8 mouse cellular contexts compared by ENCODE assay signal in the genomic region with DNA sequence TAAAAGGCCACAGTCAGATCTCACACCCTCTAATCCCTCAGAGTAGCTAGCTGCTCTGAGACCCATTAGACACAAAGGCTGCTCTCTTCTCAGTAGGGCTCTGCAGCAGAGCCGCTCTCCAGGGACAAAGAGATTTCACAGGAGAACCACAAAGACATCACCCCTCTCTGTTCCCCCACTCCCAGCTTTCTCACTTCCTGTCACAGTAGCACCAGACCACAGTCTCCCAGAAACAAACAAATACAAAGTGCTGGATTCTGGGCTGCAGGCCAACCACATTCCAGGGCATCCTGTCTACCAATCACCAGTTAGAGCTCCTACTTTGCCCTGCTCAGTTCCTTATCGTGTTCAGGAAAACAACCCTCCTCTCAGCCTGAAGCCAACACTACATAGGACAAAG. TPM values are rescaled to one million over a fixed set of nuclear protein-coding genes. Genes with fewer than 3 reads are reported as not detected.
DNase-seq lines count a peak whose midpoint lies in the region; ATAC-seq and TF ChIP-seq lines count a peak whose summit lies in the region.
"Had no signal": no experiment of that assay in that cellular context is flagged by ENCODE, and none has a peak within 500 bp of the region (broad histone marks: within the 10 kb centered on the region; RNA-seq: fewer than 3 reads in every experiment).

No protein-coding gene starts in this region.

- TF ChIP-seq CTCF in kidney, postnatal 0 days (IDR thresholded peaks at IDR 0.05; ENCODE audit: low read depth): no peak
- TF ChIP-seq CTCF in stomach, postnatal 0 days (IDR thresholded peaks at IDR 0.05; ENCODE audit: low read depth): no peak

- H3K4me1 ChIP-seq in brown adipose tissue, adult 24 weeks (ENCODE audit: control insufficient read depth, insufficient read depth, insufficient read length, low read length): peaks cover 46% of the 10 kb centered on the region
- H3K4me1 ChIP-seq in forebrain, embryonic 10.5 days: peaks cover 70% of the 10 kb centered on the region
- H3K4me1 ChIP-seq in heart, embryonic 12.5 days (replicated peaks): peaks cover 81% of the 10 kb centered on the region
- H3K4me1 ChIP-seq in kidney, postnatal 0 days (replicated peaks; ENCODE audit: insufficient read depth, low read length): peaks cover 72% of the 10 kb centered on the region
- peaks cover 62% of the 10 kb centered on the region for H3K4me1 ChIP-seq in limb, embryonic 15.5 days
- peaks cover 48% of the 10 kb centered on the region for H3K4me1 ChIP-seq in midbrain, embryonic 15.5 days
- peaks cover 33% of the 10 kb centered on the region for H3K4me1 ChIP-seq in stomach, postnatal 0 days (replicated peaks; ENCODE audit: control insufficient read depth, insufficient read depth)

- H3K4me2 ChIP-seq in heart, embryonic 12.5 days: peak overlapping the region; percentile 72
- peak overlapping the region; percentile 48 for H3K4me2 ChIP-seq in kidney, postnatal 0 days (ENCODE audit: low read length)
- peak overlapping the region; percentile 15 for H3K4me2 ChIP-seq in limb, embryonic 15.5 days
- peak overlapping the region; percentile 6; the same call in 1 of the 2 replicates for H3K4me2 ChIP-seq in midbrain, embryonic 15.5 days
- peak overlapping the region; percentile 55 for H3K4me2 ChIP-seq in stomach, postnatal 0 days (replicated peaks; ENCODE audit: low read depth)

- DNase-seq in forebrain, embryonic 10.5 days (ENCODE audit: extremely low spot score, low spot score): peak; percentile 65
- DNase-seq in kidney, postnatal 0 days (ENCODE audit: low spot score): peak; percentile 99
- peak; percentile 93 for DNase-seq in stomach, postnatal 0 days (ENCODE audit: low spot score)

- no peak overlapping the region for H3K4me3 ChIP-seq in brown adipose tissue, adult 24 weeks (ENCODE audit: insufficient read depth, low read depth, low read length)
- H3K4me3 ChIP-seq in forebrain, embryonic 10.5 days: peak overlapping the region; percentile 33
- peak overlapping the region; percentile 34; the same call in 1 of the 2 replicates for H3K4me3 ChIP-seq in heart, embryonic 12.5 days
- no peak overlapping the region for H3K4me3 ChIP-seq in kidney, postnatal 0 days (replicated peaks; ENCODE audit: low read depth, low read length)
- no peak overlapping the region for H3K4me3 ChIP-seq in limb, embryonic 15.5 days
- no peak overlapping the region for H3K4me3 ChIP-seq in midbrain, embryonic 15.5 days
- peak overlapping the region; percentile 20 for H3K4me3 ChIP-seq in stomach, postnatal 0 days (ENCODE audit: low read depth, low read length)

- H3K27ac ChIP-seq in brown adipose tissue, adult 24 weeks (replicated peaks; ENCODE audit: low read depth, low read length): peak overlapping the region; percentile 96
- peak overlapping the region; percentile 84 for H3K27ac ChIP-seq in forebrain, embryonic 10.5 days
- peak overlapping the region; percentile 100 for H3K27ac ChIP-seq in heart, embryonic 12.5 days (ENCODE audit: poor library complexity, severe bottlenecking)
- H3K27ac ChIP-seq in kidney, postnatal 0 days: peak overlapping the region; percentile 96
- H3K27ac ChIP-seq in limb, embryonic 15.5 days: peak overlapping the region; percentile 87
- H3K27ac ChIP-seq in midbrain, embryonic 15.5 days: peak overlapping the region; percentile 64
- H3K27ac ChIP-seq in stomach, postnatal 0 days (replicated peaks): peak overlapping the region; percentile 93
- H3K27ac ChIP-seq: macrophage had no signal

- peak; percentile 90 for ATAC-seq in heart, embryonic 12.5 days (ENCODE audit: insufficient number of reproducible peaks, low FRiP score)
- peak; percentile 93 for ATAC-seq in kidney, postnatal 0 days (replicated peaks; ENCODE audit: low FRiP score, low read depth)
- peak; percentile 89 for ATAC-seq in limb, embryonic 15.5 days (ENCODE audit: insufficient number of reproducible peaks, low FRiP score, low TSS enrichment, low read depth)
- peak; percentile 90 for ATAC-seq in midbrain, embryonic 15.5 days (replicated peaks)
- ATAC-seq in stomach, postnatal 0 days (ENCODE audit: low FRiP score, low TSS enrichment): peak; percentile 88

- H3K36me3 ChIP-seq in forebrain, embryonic 10.5 days (replicated peaks): peaks cover 6% of the 10 kb centered on the region; the same call in 1 of the 2 replicates
- 0 out of 2 replicates have a peak, but pooled peaks cover 3% of the 10 kb centered on the region for H3K36me3 ChIP-seq in heart, embryonic 12.5 days
- no peaks in the 10 kb centered on the region for H3K36me3 ChIP-seq in kidney, postnatal 0 days (ENCODE audit: insufficient read depth, low read length)
- 0 out of 2 replicates have a peak, but pooled peaks cover 2% of the 10 kb centered on the region for H3K36me3 ChIP-seq in limb, embryonic 15.5 days
- H3K36me3 ChIP-seq in midbrain, embryonic 15.5 days (replicated peaks): no peaks in the 10 kb centered on the region
- no peaks in the 10 kb centered on the region for H3K36me3 ChIP-seq in stomach, postnatal 0 days (ENCODE audit: control insufficient read depth, insufficient read depth, low read length)

- 2% methylated on average over 2 of the region's 2 CpGs for WGBS in forebrain, embryonic 10.5 days
- WGBS in heart, embryonic 12.5 days: 2% methylated on average over 2 of the region's 2 CpGs
- WGBS in kidney, postnatal 0 days: 0% methylated on average over 2 of the region's 2 CpGs
- 2% methylated on average over 2 of the region's 2 CpGs for WGBS in limb, embryonic 15.5 days
- WGBS in midbrain, embryonic 15.5 days: 2% methylated on average over 2 of the region's 2 CpGs
- WGBS in stomach, postnatal 0 days: 3% methylated on average over 2 of the region's 2 CpGs

- no peaks in the 10 kb centered on the region for H3K27me3 ChIP-seq in forebrain, embryonic 10.5 days (ENCODE audit: poor library complexity, severe bottlenecking)
- no peaks in the 10 kb centered on the region for H3K27me3 ChIP-seq in heart, embryonic 12.5 days (replicated peaks)
- H3K27me3 ChIP-seq in kidney, postnatal 0 days (ENCODE audit: insufficient read depth, low read length): no peaks in the 10 kb centered on the region
- no peaks in the 10 kb centered on the region for H3K27me3 ChIP-seq in limb, embryonic 15.5 days
- H3K27me3 ChIP-seq in midbrain, embryonic 15.5 days (replicated peaks): no peaks in the 10 kb centered on the region
- H3K27me3 ChIP-seq in stomach, postnatal 0 days (ENCODE audit: control insufficient read depth, insufficient read depth, low read length): no peaks in the 10 kb centered on the region

- H3K9ac ChIP-seq in heart, embryonic 12.5 days: peak overlapping the region; percentile 78; the same call in 1 of the 2 replicates
- H3K9ac ChIP-seq in kidney, postnatal 0 days (ENCODE audit: low read depth, low read length): no peak overlapping the region
- no peak overlapping the region for H3K9ac ChIP-seq in limb, embryonic 15.5 days
- no peak overlapping the region for H3K9ac ChIP-seq in midbrain, embryonic 15.5 days
- peak overlapping the region; percentile 47; the same call in 1 of the 2 replicates for H3K9ac ChIP-seq in stomach, postnatal 0 days (ENCODE audit: low read length)

- no peaks in the 10 kb centered on the region for H3K9me3 ChIP-seq in forebrain, embryonic 10.5 days
- H3K9me3 ChIP-seq in heart, embryonic 12.5 days (replicated peaks): no peaks in the 10 kb centered on the region
- no peaks in the 10 kb centered on the region for H3K9me3 ChIP-seq in kidney, postnatal 0 days (replicated peaks; ENCODE audit: low read length)
- no peaks in the 10 kb centered on the region for H3K9me3 ChIP-seq in limb, embryonic 15.5 days
- no peaks in the 10 kb centered on the region for H3K9me3 ChIP-seq in midbrain, embryonic 15.5 days
- H3K9me3 ChIP-seq in stomach, postnatal 0 days (ENCODE audit: control insufficient read depth, low read length): no peaks in the 10 kb centered on the region

- TF ChIP-seq EP300 in stomach, postnatal 0 days (optimal IDR thresholded peaks at IDR 0.05): no peak

RNA-seq across cellular contexts. Expression of gene Ctnnd1, which starts 15.0 kb away (rescaled TPM):
- polyA plus RNA-seq in brown adipose tissue, adult 24 weeks (2012; ENCODE audit: insufficient read depth, insufficient read length, missing spikeins): 32.5 and 35.3 TPM in 2 replicates
- polyA plus RNA-seq in forebrain, embryonic 10.5 days (2016; fragmentation: Nextera tagmentation; extraction: Ambion mirVana): 40.6 and 43.9 TPM in 2 replicates
- polyA plus RNA-seq in heart, embryonic 12.5 days (2016; fragmentation: Nextera tagmentation; extraction: Ambion mirVana): 105 and 109 TPM in 2 replicates
- 35.0 and 37.4 TPM in 2 replicates for polyA plus RNA-seq in kidney, postnatal 0 days (2015; fragmentation: Nextera tagmentation; extraction: Ambion mirVana)
- polyA plus RNA-seq in limb, embryonic 15.5 days (2015; fragmentation: Nextera tagmentation; extraction: Ambion mirVana): 51.3 and 52.7 TPM in 2 replicates
- 31.3 and 34.2 TPM in 2 replicates for polyA plus RNA-seq in midbrain, embryonic 15.5 days (2015; fragmentation: Nextera tagmentation; extraction: Ambion mirVana)
- polyA plus RNA-seq in stomach, postnatal 0 days (2015; fragmentation: Nextera tagmentation; extraction: Ambion mirVana): 34.5 and 38.8 TPM in 2 replicates

RNA-seq across cellular contexts. Expression of gene Btbd18, which starts 23.3 kb away (rescaled TPM):
- polyA plus RNA-seq in brown adipose tissue, adult 24 weeks (2012; ENCODE audit: insufficient read depth, insufficient read length, missing spikeins): not detected in 2 replicates
- 0.32 and 0.58 TPM in 2 replicates for polyA plus RNA-seq in forebrain, embryonic 10.5 days (2016; fragmentation: Nextera tagmentation; extraction: Ambion mirVana)
- 0.10 TPM in 2 replicates for polyA plus RNA-seq in heart, embryonic 12.5 days (2016; fragmentation: Nextera tagmentation; extraction: Ambion mirVana)
- polyA plus RNA-seq in kidney, postnatal 0 days (2015; fragmentation: Nextera tagmentation; extraction: Ambion mirVana): 0.09 and 0.18 TPM in 2 replicates
- polyA plus RNA-seq in limb, embryonic 15.5 days (2015; fragmentation: Nextera tagmentation; extraction: Ambion mirVana): 0.08 and 0.11 TPM in 2 replicates
- 0.14 and 0.19 TPM in 2 replicates for polyA plus RNA-seq in midbrain, embryonic 15.5 days (2015; fragmentation: Nextera tagmentation; extraction: Ambion mirVana)
- 0.07 and 0.11 TPM in 2 replicates for polyA plus RNA-seq in stomach, postnatal 0 days (2015; fragmentation: Nextera tagmentation; extraction: Ambion mirVana)
- polyA plus RNA-seq: macrophage had no signal

RNA-seq across cellular contexts. Expression of gene Selenoh, which starts 35.0 kb away (rescaled TPM):
- 27.5 and 33.4 TPM in 2 replicates for polyA plus RNA-seq in brown adipose tissue, adult 24 weeks (2012; ENCODE audit: insufficient read depth, insufficient read length, missing spikeins)
- 552 and 592 TPM in 2 replicates for polyA plus RNA-seq in forebrain, embryonic 10.5 days (2016; fragmentation: Nextera tagmentation; extraction: Ambion mirVana)
- polyA plus RNA-seq in heart, embryonic 12.5 days (2016; fragmentation: Nextera tagmentation; extraction: Ambion mirVana): 279 and 282 TPM in 2 replicates
- polyA plus RNA-seq in kidney, postnatal 0 days (2015; fragmentation: Nextera tagmentation; extraction: Ambion mirVana): 243 and 244 TPM in 2 replicates
- polyA plus RNA-seq in limb, embryonic 15.5 days (2015; fragmentation: Nextera tagmentation; extraction: Ambion mirVana): 211 and 227 TPM in 2 replicates
- polyA plus RNA-seq in midbrain, embryonic 15.5 days (2015; fragmentation: Nextera tagmentation; extraction: Ambion mirVana): 168 and 174 TPM in 2 replicates
- 111 and 123 TPM in 2 replicates for polyA plus RNA-seq in stomach, postnatal 0 days (2015; fragmentation: Nextera tagmentation; extraction: Ambion mirVana)

RNA-seq across cellular contexts. Expression of gene Gm28635, which starts 42.2 kb away (rescaled TPM):
- not detected in 2 replicates for polyA plus RNA-seq in brown adipose tissue, adult 24 weeks (2012; ENCODE audit: insufficient read depth, insufficient read length, missing spikeins)
- polyA plus RNA-seq in forebrain, embryonic 10.5 days (2016; fragmentation: Nextera tagmentation; extraction: Ambion mirVana): not detected in 2 replicates
- polyA plus RNA-seq in heart, embryonic 12.5 days (2016; fragmentation: Nextera tagmentation; extraction: Ambion mirVana): not detected in 2 replicates
- not detected in 2 replicates for polyA plus RNA-seq in kidney, postnatal 0 days (2015; fragmentation: Nextera tagmentation; extraction: Ambion mirVana)
- polyA plus RNA-seq in limb, embryonic 15.5 days (2015; fragmentation: Nextera tagmentation; extraction: Ambion mirVana): not detected in 2 replicates
- polyA plus RNA-seq in midbrain, embryonic 15.5 days (2015; fragmentation: Nextera tagmentation; extraction: Ambion mirVana): not detected in 2 replicates
- not detected in 2 replicates for polyA plus RNA-seq in stomach, postnatal 0 days (2015; fragmentation: Nextera tagmentation; extraction: Ambion mirVana)
- polyA plus RNA-seq: macrophage had no signal

RNA-seq across cellular contexts. Expression of gene Med19, which starts 42.6 kb away (rescaled TPM):
- 11.5 and 13.0 TPM in 2 replicates for polyA plus RNA-seq in brown adipose tissue, adult 24 weeks (2012; ENCODE audit: insufficient read depth, insufficient read length, missing spikeins)
- polyA plus RNA-seq in forebrain, embryonic 10.5 days (2016; fragmentation: Nextera tagmentation; extraction: Ambion mirVana): 50.1 and 51.5 TPM in 2 replicates
- 28.8 and 30.3 TPM in 2 replicates for polyA plus RNA-seq in heart, embryonic 12.5 days (2016; fragmentation: Nextera tagmentation; extraction: Ambion mirVana)
- polyA plus RNA-seq in kidney, postnatal 0 days (2015; fragmentation: Nextera tagmentation; extraction: Ambion mirVana): 33.3 and 34.6 TPM in 2 replicates
- 27.6 and 30.3 TPM in 2 replicates for polyA plus RNA-seq in limb, embryonic 15.5 days (2015; fragmentation: Nextera tagmentation; extraction: Ambion mirVana)
- 49.5 and 50.1 TPM in 2 replicates for polyA plus RNA-seq in midbrain, embryonic 15.5 days (2015; fragmentation: Nextera tagmentation; extraction: Ambion mirVana)
- polyA plus RNA-seq in stomach, postnatal 0 days (2015; fragmentation: Nextera tagmentation; extraction: Ambion mirVana): 18.1 and 18.2 TPM in 2 replicates

Comparison
In these comparisons a context has a peak if more than half of its experiments do, and no peak if none do; other contexts are left out.
1. H3K4me3 ChIP-seq: peak in forebrain, embryonic 10.5 days (single experiment), heart, embryonic 12.5 days (single experiment) and stomach, postnatal 0 days (single experiment); none in brown adipose tissue, adult 24 weeks (single experiment), kidney, postnatal 0 days (single experiment), limb, embryonic 15.5 days (single experiment) and midbrain, embryonic 15.5 days (single experiment).
2. H3K4me2 ChIP-seq: peak in every context shown above with its lines; median percentile 72 in heart, embryonic 12.5 days; 55 in stomach, postnatal 0 days; 48 in kidney, postnatal 0 days; 15 in limb, embryonic 15.5 days; 6 in midbrain, embryonic 15.5 days.
3. H3K9ac ChIP-seq: peak in heart, embryonic 12.5 days (single experiment) and stomach, postnatal 0 days (single experiment); none in kidney, postnatal 0 days (single experiment), limb, embryonic 15.5 days (single experiment) and midbrain, embryonic 15.5 days (single experiment).
4. Peak in every context shown above with its lines, with median percentiles within 50 percentile points of each other: H3K27ac ChIP-seq, DNase-seq and ATAC-seq.